Mouse (Mus musculus): Measurements from ENCODE around the gene Gemin5.

Gemin5 gene

GRCm38 (mm10) chr11:58116560-58116959 is 51.8 kb downstream of the Gemin5 start:
- in situ Hi-C loops (cut with MseI, MboI): no loop called here

DNA sequence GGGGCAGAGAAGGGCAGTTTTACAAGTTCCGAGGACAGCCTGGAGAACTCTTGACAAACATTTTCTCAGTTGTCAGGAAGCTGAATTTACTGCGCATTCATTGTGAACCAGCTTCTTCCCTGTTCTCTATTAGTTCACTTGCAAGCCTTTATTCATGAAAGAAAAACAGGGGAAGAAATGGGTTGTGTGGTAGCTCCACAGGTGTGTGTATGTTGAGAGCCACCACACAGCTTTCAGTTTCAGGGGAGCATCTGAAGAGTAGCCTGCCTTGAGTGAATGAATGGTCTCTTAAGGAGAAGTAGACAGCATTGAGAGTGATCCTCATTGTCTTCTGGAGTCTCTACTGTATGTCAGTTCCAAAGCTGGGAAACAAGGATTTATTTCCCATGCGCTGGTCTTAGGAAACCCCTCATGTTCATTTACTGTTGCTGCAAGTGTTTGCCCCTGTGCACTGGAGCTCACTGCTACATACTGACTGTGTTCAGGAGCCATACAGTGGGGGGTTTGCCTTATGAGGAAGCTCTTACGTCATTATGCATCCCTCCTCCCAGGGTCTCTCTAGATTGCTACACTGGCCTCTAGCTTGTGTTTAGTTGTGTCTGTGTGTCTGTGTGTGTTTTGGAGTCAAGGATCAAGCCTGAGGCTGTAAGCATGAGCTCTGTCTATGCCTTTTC is 60.5 kb downstream of the Gemin5 start:
- in situ Hi-C loops (cut with MseI, MboI): no loop called here

- in situ Hi-C loops (cut with MseI, MboI): no loop called here
Observed at GRCm38 (mm10) chr11:58107009-58107408, 61.3 kb downstream of the Gemin5 start.

- in situ Hi-C loops (cut with MseI, MboI): no loop called here
Observed at GRCm38 (mm10) chr11:58104351-58104791, 64.0 kb downstream of the Gemin5 start.

- in situ Hi-C loops (cut with MseI, MboI): no loop called here
Observed at GRCm38 (mm10) chr11:58103697-58104306, 64.5 kb downstream of the Gemin5 start, which contains the start of gene Cnot8. Gene Cnot8, plus strand, starts transcription at chr11:58104153.

DNA sequence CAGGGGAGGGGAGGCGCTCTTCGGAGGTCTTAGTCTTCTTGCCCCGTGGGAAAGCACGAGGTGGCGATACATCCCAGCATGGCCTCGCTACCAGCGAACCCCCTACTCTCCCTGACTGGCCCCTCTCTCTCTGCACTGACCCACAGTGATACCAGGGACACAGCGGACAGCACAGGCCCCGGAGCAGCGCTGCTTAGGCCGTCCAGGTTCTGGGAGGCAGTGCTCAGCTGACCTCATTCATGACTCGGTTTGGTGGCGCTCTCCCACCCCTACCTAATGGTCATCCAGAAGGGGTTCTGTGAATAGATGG is 65.0 kb downstream of the Gemin5 start:
- in situ Hi-C loops (cut with MseI, MboI): no loop called here

DNA sequence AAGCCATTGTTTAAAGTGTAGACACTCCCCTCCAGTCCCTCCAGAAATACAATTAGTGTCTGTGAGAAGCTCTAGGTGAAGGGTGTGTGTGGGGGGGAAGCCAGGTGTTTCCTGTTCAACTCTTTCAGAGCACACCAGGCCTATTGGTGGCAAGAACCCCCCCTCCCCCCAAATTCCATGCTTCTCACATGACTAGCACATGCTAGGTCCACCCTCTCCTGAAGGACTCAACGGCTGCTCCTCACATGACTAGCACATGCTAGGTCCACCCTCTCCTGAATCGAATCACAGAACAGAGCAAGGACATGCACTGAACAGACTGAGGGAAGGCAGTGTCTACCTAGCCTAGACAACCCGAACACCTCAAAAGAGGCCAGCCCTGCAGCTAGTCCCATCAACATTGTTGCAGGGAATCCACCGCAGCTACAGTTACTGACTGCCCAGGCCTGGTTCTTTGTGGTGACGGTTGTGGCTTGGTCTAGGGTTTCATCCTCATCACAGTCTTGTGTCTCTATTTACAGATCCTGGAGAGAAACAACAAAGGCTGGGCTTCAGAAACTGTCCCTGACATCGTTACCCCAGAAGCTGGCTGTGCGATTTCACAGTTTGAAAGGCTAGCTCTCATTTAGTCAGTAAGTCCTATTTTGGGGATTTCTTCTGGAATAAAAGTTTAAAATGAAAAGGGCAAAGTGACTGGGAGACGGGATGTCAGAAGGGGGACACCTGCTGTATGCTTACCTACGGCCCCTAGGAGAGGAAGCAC is 65.6 kb downstream of the Gemin5 start:
- in situ Hi-C loops (cut with MseI, MboI): no loop called here

DNA sequence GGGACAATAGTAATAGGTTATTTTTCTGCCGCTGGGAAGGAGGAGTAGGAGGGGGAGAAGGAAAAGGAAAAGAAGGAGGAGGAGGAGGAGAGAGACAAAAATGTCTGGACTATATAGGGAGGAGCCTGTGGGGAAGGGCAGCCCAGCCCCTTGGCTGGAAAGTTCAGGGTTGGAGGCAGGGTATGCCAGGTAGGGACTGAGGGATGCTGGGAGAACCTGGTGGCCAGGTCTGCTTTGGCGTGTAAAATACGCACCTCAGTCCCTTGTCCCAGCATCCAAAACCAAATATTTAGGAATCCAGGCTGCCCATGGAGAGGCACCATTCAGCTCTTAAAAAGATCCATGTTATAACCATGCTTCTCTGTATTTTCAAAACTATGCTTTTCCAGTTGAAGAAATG is 66.2 kb downstream of the Gemin5 start:
- in situ Hi-C loops (cut with MseI, MboI): no loop called here

DNA sequence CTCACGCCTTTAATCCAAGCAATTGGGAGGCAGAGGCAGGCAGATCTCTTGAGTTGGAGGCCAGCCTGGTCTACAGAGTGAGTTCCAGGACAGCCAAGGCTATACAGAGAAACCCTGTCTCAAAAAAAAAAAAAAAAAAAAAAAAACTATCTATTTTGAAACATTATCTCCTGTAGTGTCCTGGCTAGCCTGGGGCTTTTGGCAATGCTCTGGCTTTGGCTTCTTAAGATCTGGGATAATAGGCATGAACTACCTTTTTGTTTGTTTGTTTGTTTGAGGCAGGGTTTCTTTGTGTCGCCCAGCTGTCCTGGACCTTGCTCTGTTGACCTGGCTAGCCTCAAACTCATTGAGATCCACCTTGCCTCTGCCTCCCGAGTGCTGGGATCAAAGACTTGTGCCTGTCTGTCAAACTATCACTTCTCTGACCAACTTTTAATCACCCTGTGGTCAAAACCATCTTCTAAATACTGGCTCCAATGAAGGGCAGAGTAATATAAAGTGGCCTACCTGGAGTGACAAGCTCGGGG is 67.1 kb downstream of the Gemin5 start:
- in situ Hi-C loops (cut with MseI, MboI): no loop called here

GRCm38 (mm10) chr11:58100006-58100405 is 68.3 kb downstream of the Gemin5 start:
- in situ Hi-C loops (cut with MseI, MboI): no loop called here

- in situ Hi-C loops (cut with MseI, MboI): loop anchor here in 1 of 2 experiments (10.0 to 25.0 kb wide), 2 partner anchors 144 to 286 kb away; partner anchors contain the start of gene Sap30l
Observed at GRCm38 (mm10) chr11:58098366-58098720, 70.0 kb downstream of the Gemin5 start.

- in situ Hi-C loops (cut with MseI, MboI): loop anchor here in 1 of 2 experiments (10.0 to 25.0 kb wide), 2 partner anchors 143 to 285 kb away; partner anchors contain the start of gene Sap30l
Observed at GRCm38 (mm10) chr11:58097621-58098365, 70.5 kb downstream of the Gemin5 start.

GRCm38 (mm10) chr11:58096821-58097620 is 71.3 kb downstream of the Gemin5 start:
- in situ Hi-C loops (cut with MseI, MboI): loop anchor here in 1 of 2 experiments (10.0 to 25.0 kb wide), 2 partner anchors 142 to 285 kb away; partner anchors contain the start of gene Sap30l

DNA sequence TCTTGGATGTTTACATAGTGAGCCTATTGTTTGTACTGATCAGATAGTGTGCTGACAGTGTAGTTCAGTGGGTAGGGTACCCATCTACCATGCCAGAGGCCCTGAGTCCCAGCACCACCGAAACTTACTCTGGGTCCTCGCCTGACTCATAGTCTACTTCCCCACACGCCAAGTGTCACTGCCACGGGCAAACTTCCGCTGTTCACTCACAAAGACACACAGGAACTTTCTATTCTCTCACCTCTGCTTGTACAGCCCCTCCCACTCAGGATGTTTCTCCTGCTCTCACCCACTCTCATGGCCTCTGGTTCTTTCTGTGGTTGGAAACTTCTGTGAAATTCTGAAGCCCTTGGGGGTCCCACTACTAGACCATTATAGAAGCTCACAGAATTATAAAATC is 72.2 kb downstream of the Gemin5 start:
- in situ Hi-C loops (cut with MseI, MboI): loop anchor here in 1 of 2 experiments (10.0 to 25.0 kb wide), 2 partner anchors 141 to 284 kb away; partner anchors contain the start of gene Sap30l

GRCm38 (mm10) chr11:58095561-58095960 is 72.8 kb downstream of the Gemin5 start:
- in situ Hi-C loops (cut with MseI, MboI): loop anchor here in 1 of 2 experiments (10.0 to 25.0 kb wide), 2 partner anchors 141 to 283 kb away; partner anchors contain the start of gene Sap30l

GRCm38 (mm10) chr11:58094766-58095165 is 73.6 kb downstream of the Gemin5 start:
- in situ Hi-C loops (cut with MseI, MboI): loop anchor here (5.0 to 25.0 kb wide), 3 partner anchors 140 to 282 kb away; partner anchors contain the start of gene Sap30l (in 1 of the 2)

DNA sequence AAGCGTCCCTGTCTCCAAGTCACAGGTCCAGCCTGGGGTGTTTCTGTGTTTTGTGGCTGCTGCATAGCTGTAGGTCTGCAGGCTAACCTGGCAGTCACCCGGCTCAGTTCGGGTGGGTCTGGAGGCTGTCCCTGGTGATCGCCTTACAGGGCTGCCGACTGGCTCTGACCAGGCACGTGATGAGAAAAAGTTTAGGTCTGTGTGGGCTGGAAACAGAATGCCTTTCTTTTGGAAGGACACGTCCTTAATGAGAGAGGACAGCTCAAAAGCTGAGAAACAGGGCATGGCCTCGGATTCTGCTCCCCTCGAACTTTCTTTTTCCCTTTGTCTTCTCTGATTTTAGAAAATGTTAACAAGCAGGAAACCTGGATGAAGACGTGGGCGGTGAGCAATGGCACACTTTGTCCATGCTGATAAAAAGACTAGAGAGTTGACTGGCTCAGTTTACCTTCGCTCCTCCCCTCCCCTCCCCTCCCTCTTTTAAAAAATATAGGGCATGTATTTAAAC is 75.3 kb downstream of the Gemin5 start, which contains the start of gene Gm12248:
Gene Gm12248, minus strand, starts transcription at position 114 of the 508 bp plus-strand sequence.
- in situ Hi-C loops (cut with MseI, MboI): loop anchor here (5.0 to 25.0 kb wide), 3 partner anchors 138 to 281 kb away; partner anchors contain the start of gene Sap30l (in 1 of the 2)

- in situ Hi-C loops (cut with MseI, MboI): loop anchor here (5.0 to 25.0 kb wide), 3 partner anchors 138 to 280 kb away; partner anchors contain the start of gene Sap30l (in 1 of the 2)
Observed at GRCm38 (mm10) chr11:58092541-58092940, 75.8 kb downstream of the Gemin5 start.

DNA sequence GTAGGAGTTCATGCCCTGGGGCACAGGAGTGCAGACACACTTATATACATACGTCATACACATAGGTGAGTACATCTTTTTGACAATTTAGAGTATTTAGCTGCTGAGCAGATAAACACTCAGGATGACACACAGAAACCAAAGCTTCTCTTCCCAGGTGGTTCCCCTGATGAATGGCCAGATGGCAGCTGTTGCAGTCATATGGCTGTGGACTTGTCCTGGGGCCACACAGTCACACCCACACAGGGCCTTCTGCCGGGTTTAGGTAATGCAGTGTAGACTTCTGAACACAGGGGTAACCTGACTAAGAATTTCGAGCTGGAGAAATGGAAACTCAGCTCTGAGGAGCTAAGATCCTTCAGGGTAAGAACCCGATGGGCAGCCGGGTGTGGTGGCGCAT is 86.6 kb downstream of the Gemin5 start:
- in situ Hi-C loops (cut with MseI, MboI): loop anchor here (10.0 to 25.0 kb wide), 2 partner anchors 267 to 269 kb away; partner anchors contain the start of gene Sap30l (in 1 of the 2)
